ENCODE assay signal across 22 mouse cellular contexts in genomic region chr4:5590531-5590930, GRCm38 (mm10).
DNase-seq lines count a peak whose midpoint lies in the region.
"Had no signal": no experiment of that assay in that cellular context is flagged by ENCODE, and none has a peak within 500 bp of the region (broad histone marks: within the 10 kb centered on the region; RNA-seq: fewer than 3 reads in every experiment).

No protein-coding gene starts in this region.

- no peaks in the 10 kb centered on the region for H3K36me3 ChIP-seq in embryonic facial prominence, embryonic 10.5 days (replicated peaks)
- H3K36me3 ChIP-seq: embryonic facial prominence, embryonic 15.5 days; forebrain, embryonic 15.5 days; G1E; heart, embryonic 12.5 days; hindbrain, embryonic 13.5 days had no signal

- DNase-seq in 3T3-L1 (ENCODE audit: low read depth, low spot score) (peak; percentile 26), adipocyte (ENCODE audit: low spot score) (no peak)
- DNase-seq in embryo, embryonic 10 days (ENCODE audit: low spot score): peak; percentile 70
- peak; percentile 32 for DNase-seq in embryonic facial prominence, embryonic 10.5 days (ENCODE audit: low spot score)
- peak; percentile 54 for DNase-seq in hindlimb bud, embryonic 11.5 days (ENCODE audit: extremely low spot score, low read depth, low spot score)
- no peak for DNase-seq in frontal cortex, adult 2 months (ENCODE audit: extremely low spot score in 1 of 2, low spot score in 1 of 2)
- no peak for DNase-seq in urinary bladder, postnatal 25 days (ENCODE audit: low spot score)
- DNase-seq in testis, postnatal 14 days (ENCODE audit: low spot score): no peak
- DNase-seq: adrenal gland, postnatal 25 days; B cell, adult 2 months; cerebellum, adult 18-20 months; cerebellum, adult 9-11 months; cerebellum, postnatal 36 days; gastrocnemius, adult 2 months; gastrocnemius, postnatal 25 days; heart, postnatal 4 days had no signal

- no peaks in the 10 kb centered on the region for H3K9me3 ChIP-seq in embryonic facial prominence, embryonic 10.5 days
- H3K9me3 ChIP-seq: embryonic facial prominence, embryonic 15.5 days; forebrain, embryonic 15.5 days; G1E; heart, embryonic 12.5 days; hindbrain, embryonic 13.5 days had no signal

- H3K4me3 ChIP-seq in embryonic facial prominence, embryonic 10.5 days: no peak overlapping the region
- H3K4me3 ChIP-seq: embryonic facial prominence, embryonic 15.5 days; erythroblast, embryonic 14.5 days; forebrain, embryonic 15.5 days; gastrocnemius, adult 2 months; heart, embryonic 12.5 days; hindbrain, embryonic 13.5 days had no signal

- peaks cover 12% of the 10 kb centered on the region for H3K4me1 ChIP-seq in embryonic facial prominence, embryonic 10.5 days
- H3K4me1 ChIP-seq: embryonic facial prominence, embryonic 15.5 days; forebrain, embryonic 15.5 days; heart, embryonic 12.5 days; hindbrain, embryonic 13.5 days had no signal

- no peak overlapping the region; the same call in 1 of the 2 replicates for H3K27ac ChIP-seq in embryonic facial prominence, embryonic 10.5 days (replicated peaks)
- H3K27ac ChIP-seq: embryonic facial prominence, embryonic 15.5 days; forebrain, embryonic 15.5 days; gastrocnemius, adult 2 months; hindbrain, embryonic 13.5 days had no signal

- WGBS in embryonic facial prominence, embryonic 10.5 days: 32% methylated on average over 4 of the region's 4 CpGs

- H3K27me3 ChIP-seq in embryonic facial prominence, embryonic 10.5 days (replicated peaks; ENCODE audit: low read depth, poor library complexity, severe bottlenecking): no peaks in the 10 kb centered on the region
- H3K27me3 ChIP-seq: embryonic facial prominence, embryonic 15.5 days; forebrain, embryonic 15.5 days; heart, embryonic 12.5 days; hindbrain, embryonic 13.5 days had no signal

Comparison
In these comparisons a context has a peak if more than half of its experiments do, and no peak if none do; other contexts are left out.
1. DNase-seq: peak in 3T3-L1 (single experiment), embryo, embryonic 10 days (single experiment), embryonic facial prominence, embryonic 10.5 days (single experiment) and hindlimb bud, embryonic 11.5 days (single experiment); none in adipocyte (single experiment), frontal cortex, adult 2 months (0 of 2), urinary bladder, postnatal 25 days (single experiment) and testis, postnatal 14 days (single experiment).